ENCODE assay signal across 21 mouse cellular contexts in genomic region chr1:44720785-44721410, GRCm38 (mm10).
DNase-seq lines count a peak whose midpoint lies in the region; ATAC-seq and TF ChIP-seq lines count a peak whose summit lies in the region.
"Had no signal": no experiment of that assay in that cellular context is flagged by ENCODE, and none has a peak within 500 bp of the region (broad histone marks: within the 10 kb centered on the region; RNA-seq: fewer than 3 reads in every experiment).

No protein-coding gene starts in this region.

- 73% methylated on average over 4 of the region's 4 CpGs for WGBS in forebrain, embryonic 10.5 days
- 61% methylated on average over 4 of the region's 4 CpGs for WGBS in forebrain, embryonic 13.5 days
- 66% methylated on average over 4 of the region's 4 CpGs for WGBS in forebrain, embryonic 16.5 days
- 63% methylated on average over 4 of the region's 4 CpGs for WGBS in midbrain, embryonic 11.5 days
- WGBS in liver, embryonic 11.5 days = 84% methylated on average over 4 of the region's 4 CpGs

- H3K27me3 ChIP-seq in forebrain, embryonic 10.5 days (ENCODE audit: poor library complexity, severe bottlenecking) = no peaks in the 10 kb centered on the region
- no peaks in the 10 kb centered on the region for H3K27me3 ChIP-seq in forebrain, embryonic 13.5 days
- H3K27me3 ChIP-seq in forebrain, embryonic 16.5 days (replicated peaks; ENCODE audit: control insufficient read depth, insufficient read depth, low read length) = no peaks in the 10 kb centered on the region
- H3K27me3 ChIP-seq in midbrain, embryonic 11.5 days (ENCODE audit: control insufficient read depth, insufficient read depth, low read length) = no peaks in the 10 kb centered on the region
- no peaks in the 10 kb centered on the region for H3K27me3 ChIP-seq in liver, embryonic 11.5 days (replicated peaks; ENCODE audit: control insufficient read depth, insufficient read depth, low read length)
- H3K27me3 ChIP-seq: heart, embryonic 12.5 days; liver, embryonic 13.5 days; megakaryocyte, embryonic 14.5 days had no signal

- no peaks in the 10 kb centered on the region for H3K9me3 ChIP-seq in forebrain, embryonic 10.5 days
- no peaks in the 10 kb centered on the region for H3K9me3 ChIP-seq in forebrain, embryonic 13.5 days (replicated peaks)
- H3K9me3 ChIP-seq in forebrain, embryonic 16.5 days (ENCODE audit: control insufficient read depth, low read length) = no peaks in the 10 kb centered on the region
- no peaks in the 10 kb centered on the region for H3K9me3 ChIP-seq in midbrain, embryonic 11.5 days (ENCODE audit: control insufficient read depth, low read length)
- no peaks in the 10 kb centered on the region for H3K9me3 ChIP-seq in liver, embryonic 11.5 days (ENCODE audit: control insufficient read depth, low read length)
- H3K9me3 ChIP-seq: heart, embryonic 12.5 days; liver, embryonic 13.5 days; megakaryocyte, embryonic 14.5 days had no signal

- no peak overlapping the region for H3K27ac ChIP-seq in forebrain, embryonic 10.5 days
- H3K27ac ChIP-seq in forebrain, embryonic 13.5 days = no peak overlapping the region
- no peak overlapping the region for H3K27ac ChIP-seq in forebrain, embryonic 16.5 days (ENCODE audit: low read length)
- no peak overlapping the region for H3K27ac ChIP-seq in midbrain, embryonic 11.5 days (ENCODE audit: low read depth, low read length)
- H3K27ac ChIP-seq in liver, embryonic 11.5 days (ENCODE audit: low read depth, low read length) = no peak overlapping the region
- H3K27ac ChIP-seq: liver, embryonic 13.5 days had no signal

- ATAC-seq in forebrain, embryonic 13.5 days = no peak
- ATAC-seq in forebrain, embryonic 16.5 days = peak; percentile 31; the same call in 1 of the 2 replicates
- peak; percentile 77; the same call in 1 of the 2 replicates for ATAC-seq in midbrain, embryonic 11.5 days (ENCODE audit: low FRiP score)
- ATAC-seq in liver, embryonic 11.5 days (replicated peaks; ENCODE audit: low FRiP score) = no peak
- ATAC-seq: intestine, embryonic 16.5 days; lung, postnatal 0 days had no signal

- TF ChIP-seq POLR2A in brain, embryonic 14.5 days (IDR thresholded peaks at IDR 0.05; ENCODE audit: borderline replicate concordance, extremely low read depth, insufficient read depth, insufficient read length, poor library complexity, severe bottlenecking) = no peak

- H3K9ac ChIP-seq in forebrain, embryonic 13.5 days = no peak overlapping the region
- H3K9ac ChIP-seq in forebrain, embryonic 16.5 days (replicated peaks; ENCODE audit: low read depth, low read length) = no peak overlapping the region
- no peak overlapping the region for H3K9ac ChIP-seq in midbrain, embryonic 11.5 days (ENCODE audit: low read length)
- no peak overlapping the region for H3K9ac ChIP-seq in liver, embryonic 11.5 days (ENCODE audit: low read depth, low read length)
- H3K9ac ChIP-seq: heart, embryonic 12.5 days; liver, embryonic 13.5 days had no signal

- H3K36me3 ChIP-seq in forebrain, embryonic 10.5 days (replicated peaks) = no peaks in the 10 kb centered on the region
- H3K36me3 ChIP-seq in forebrain, embryonic 13.5 days (ENCODE audit: poor library complexity, severe bottlenecking) = no peaks in the 10 kb centered on the region
- H3K36me3 ChIP-seq in forebrain, embryonic 16.5 days (ENCODE audit: control insufficient read depth, insufficient read depth) = no peaks in the 10 kb centered on the region
- H3K36me3 ChIP-seq in midbrain, embryonic 11.5 days (ENCODE audit: control insufficient read depth, insufficient read depth, low read length) = no peaks in the 10 kb centered on the region
- H3K36me3 ChIP-seq in liver, embryonic 11.5 days (ENCODE audit: control insufficient read depth, insufficient read depth, low read length) = no peaks in the 10 kb centered on the region
- H3K36me3 ChIP-seq: heart, embryonic 12.5 days; liver, embryonic 13.5 days had no signal

- peak; percentile 19 for DNase-seq in forebrain, embryonic 10.5 days (ENCODE audit: extremely low spot score, low spot score)
- peak; percentile 12 for DNase-seq in brain, embryonic 14.5 days (ENCODE audit: low read depth)
- DNase-seq in midbrain, embryonic 11.5 days (ENCODE audit: low spot score, missing footprints) = no peak
- DNase-seq in urinary bladder, adult 18-20 months (ENCODE audit: low spot score in 2 of 2) = no peak
- DNase-seq in heart, adult 8-10 months (ENCODE audit: low spot score) = no peak
- DNase-seq in liver, embryonic 11.5 days (ENCODE audit: low spot score) = no peak
- DNase-seq: adrenal gland, adult 8-10 months; cerebellum, adult 8-10 months; gastrocnemius, postnatal 25 days; heart, postnatal 4 days; kidney, postnatal 14 days; layer of hippocampus, adult 9-11 months; liver, embryonic 13.5 days; right cerebral cortex, postnatal 14 days; thymus, postnatal 36 days had no signal

- no peak overlapping the region for H3K4me3 ChIP-seq in forebrain, embryonic 10.5 days
- H3K4me3 ChIP-seq in forebrain, embryonic 13.5 days = no peak overlapping the region
- no peak overlapping the region for H3K4me3 ChIP-seq in forebrain, embryonic 16.5 days (replicated peaks; ENCODE audit: low read length)
- no peak overlapping the region for H3K4me3 ChIP-seq in midbrain, embryonic 11.5 days (ENCODE audit: low read depth, low read length)
- no peak overlapping the region for H3K4me3 ChIP-seq in liver, embryonic 11.5 days (ENCODE audit: low read depth, low read length)
- H3K4me3 ChIP-seq: heart, embryonic 12.5 days; liver, embryonic 13.5 days; megakaryocyte, embryonic 14.5 days had no signal

- TF ChIP-seq CTCF in brain, embryonic 14.5 days (IDR thresholded peaks at IDR 0.05; ENCODE audit: borderline replicate concordance, extremely low read depth, insufficient read depth, insufficient read length) = no peak

- H3K4me2 ChIP-seq in forebrain, embryonic 13.5 days = no peak overlapping the region
- H3K4me2 ChIP-seq in forebrain, embryonic 16.5 days (ENCODE audit: low read length) = no peak overlapping the region
- H3K4me2 ChIP-seq in midbrain, embryonic 11.5 days = no peak overlapping the region
- H3K4me2 ChIP-seq in liver, embryonic 11.5 days = no peak overlapping the region
- H3K4me2 ChIP-seq: heart, embryonic 12.5 days; liver, embryonic 13.5 days had no signal

- peaks cover 9% of the 10 kb centered on the region for H3K4me1 ChIP-seq in forebrain, embryonic 10.5 days
- H3K4me1 ChIP-seq in forebrain, embryonic 13.5 days = no peaks in the 10 kb centered on the region
- no peaks in the 10 kb centered on the region for H3K4me1 ChIP-seq in forebrain, embryonic 16.5 days (replicated peaks; ENCODE audit: control insufficient read depth, insufficient read depth, low read length)
- H3K4me1 ChIP-seq in midbrain, embryonic 11.5 days (ENCODE audit: control insufficient read depth, insufficient read depth, low read length) = 0 out of 2 replicates have a peak, but pooled peaks cover 5% of the 10 kb centered on the region
- no peaks in the 10 kb centered on the region for H3K4me1 ChIP-seq in liver, embryonic 11.5 days (replicated peaks; ENCODE audit: control insufficient read depth, insufficient read depth, low read length)
- H3K4me1 ChIP-seq: heart, embryonic 12.5 days; liver, embryonic 13.5 days; megakaryocyte, embryonic 14.5 days had no signal

Comparison
In these comparisons a context has a peak if more than half of its experiments do, and no peak if none do; other contexts are left out.
1. ATAC-seq: peak in forebrain, embryonic 16.5 days (single experiment) and midbrain, embryonic 11.5 days (single experiment); none in forebrain, embryonic 13.5 days (single experiment) and liver, embryonic 11.5 days (single experiment).
2. DNase-seq: peak in forebrain, embryonic 10.5 days (single experiment) and brain, embryonic 14.5 days (single experiment); none in midbrain, embryonic 11.5 days (single experiment), urinary bladder, adult 18-20 months (0 of 2), heart, adult 8-10 months (single experiment) and liver, embryonic 11.5 days (single experiment).